Mouse (Mus musculus) hindbrain, embryonic 16.5 days (tissue): ENCODE results near the gene Rdh7. TPM values are rescaled to one million over a fixed set of nuclear protein-coding genes. Genes with fewer than 3 reads are reported as not detected.
"Not testable (repeated sequence)": the region's sequence is repeated elsewhere in the genome, so short reads cannot be mapped to it uniquely, and the experiment has no call there.

Experiments used
- ATAC-seq: fragments of 200-750 bp; cut with Nextera tagmentation; 2 replicates; pipeline ENCODE4 v1.8.0; 2017; ENCODE audit warnings: moderate TSS enrichment, moderate library complexity
- H3K27ac ChIP-seq: fragments of 300-500 bp; sonication (generic); 2 replicates; pipeline ENCODE4 v1.5.1; 2014; ENCODE audit warnings: low read depth, mild to moderate bottlenecking, control low read depth, low read length, moderate library complexity
- H3K27me3 ChIP-seq: fragments of 300-500 bp; sonication (generic); replicated peaks from 2 replicates; pipeline ENCODE4 v1.6.1; 2014; ENCODE audit warnings: low read length; ENCODE audit not compliant: control insufficient read depth, insufficient read depth
- H3K36me3 ChIP-seq: fragments of 300-500 bp; sonication (generic); 2 replicates; pipeline ENCODE4 v1.6.1; 2014; ENCODE audit warnings: mild to moderate bottlenecking, low read length, moderate library complexity, mixed read lengths; ENCODE audit not compliant: control insufficient read depth, insufficient read depth
- H3K4me1 ChIP-seq: fragments of 300-500 bp; sonication (generic); 2 replicates; pipeline ENCODE4 v1.6.1; 2014; ENCODE audit warnings: low read depth, low read length; ENCODE audit not compliant: control insufficient read depth, insufficient read depth
- H3K4me2 ChIP-seq: fragments of 300-500 bp; sonication (generic); 2 replicates; pipeline ENCODE4 v1.6.1; 2014; ENCODE audit warnings: mild to moderate bottlenecking, low read length, control low read depth, moderate library complexity
- H3K4me3 ChIP-seq: fragments of 300-500 bp; sonication (generic); 2 replicates; pipeline ENCODE4 v1.5.1; 2014; ENCODE audit warnings: mild to moderate bottlenecking, low read length, control low read depth, moderate library complexity
- H3K9ac ChIP-seq: fragments of 300-500 bp; sonication (generic); 2 replicates; pipeline ENCODE4 v1.6.1; 2014; ENCODE audit warnings: low read depth, mild to moderate bottlenecking, control low read depth, low read length, moderate library complexity
- H3K9me3 ChIP-seq: fragments of 300-500 bp; sonication (generic); 2 replicates; pipeline ENCODE4 v1.6.1; 2014; ENCODE audit warnings: mild to moderate bottlenecking, low read length, moderate library complexity; ENCODE audit not compliant: control insufficient read depth
- WGBS: fragments of 180-500 bp; shearing (Covaris S2); extraction: QIAGEN DNeasy Blood & Tissue Kit; methylation state at CpG from one replicate; pipeline ENCODE4 v1.1.7; 2014; 5-methylcytosine and 5-hydroxymethylcytosine counted together
- polyA plus RNA-seq: library from polyadenylated mRNA; unstranded; fragments of >200 nt; fragmentation: Nextera tagmentation; extraction: Ambion mirVana; gene quantifications from 2 replicates; pipeline ENCODE4 v1.2.1, GENCODE M21; 2015

The Rdh7 gene
- polyA plus RNA-seq, 1 experiment from 2014 or later: not detected

GRCm38 (mm10) chr10:127898218-127898617, 9.6 kb upstream of the Rdh7 start, which contains the start of gene Sdr9c7:
Gene Sdr9c7, plus strand, starts transcription at chr10:127898518.
- Histone ChIP-seq H3K27ac (no peak within 1 kb of the TSS), H3K36me3 (no peaks in the 10 kb centered on the region), H3K4me2 (no peak within 1 kb of the TSS), H3K9me3 (no peaks in the 10 kb centered on the region), H3K27me3 (no peaks in the 10 kb centered on the region), H3K4me1 (no peaks in the 10 kb centered on the region), H3K4me3 (no peak within 1 kb of the TSS), H3K9ac (no peak within 1 kb of the TSS)
- no peak for ATAC-seq
- 91% methylated on average over 2 of the region's 2 CpGs for WGBS

- H3K27me3 ChIP-seq: no peaks in the 10 kb centered on the region
- no peak overlapping the region for H3K9ac ChIP-seq
- 91% methylated on average over 3 of the region's 3 CpGs for WGBS
- H3K27ac ChIP-seq: no peak overlapping the region
- ATAC-seq: no peak
- no peak overlapping the region for H3K4me3 ChIP-seq
- no peak overlapping the region for H3K4me2 ChIP-seq
- H3K36me3 ChIP-seq: no peaks in the 10 kb centered on the region
- no peaks in the 10 kb centered on the region for H3K4me1 ChIP-seq
- no peaks in the 10 kb centered on the region for H3K9me3 ChIP-seq
Observed at GRCm38 (mm10) chr10:127897506-127897905, 8.9 kb upstream of the Rdh7 start.

- no peak for ATAC-seq
Observed at GRCm38 (mm10) chr10:127896705-127897104, 8.1 kb upstream of the Rdh7 start.

GRCm38 (mm10) chr10:127893163-127894022, 4.8 kb upstream of the Rdh7 start:
- H3K4me3 ChIP-seq, H3K27ac ChIP-seq, ATAC-seq, H3K27me3 ChIP-seq, H3K4me1 ChIP-seq, H3K36me3 ChIP-seq, H3K9ac ChIP-seq, H3K4me2 ChIP-seq, H3K9me3 ChIP-seq: not testable (repeated sequence)
- WGBS: 69% methylated on average over 5 of the region's 5 CpGs

More at GRCm38 (mm10) chr10:127896705-127897104, 8.1 kb upstream of the Rdh7 start:
- Histone ChIP-seq H3K27me3 (no peaks in the 10 kb centered on the region), H3K9ac (no peak overlapping the region), H3K4me3 (no peak overlapping the region), H3K9me3 (no peaks in the 10 kb centered on the region), H3K27ac (no peak overlapping the region), H3K36me3 (no peaks in the 10 kb centered on the region), H3K4me2 (no peak overlapping the region), H3K4me1 (no peaks in the 10 kb centered on the region)
- 76% methylated on average over 5 of the region's 5 CpGs for WGBS

GRCm38 (mm10) chr10:127891481-127891880, 2.9 kb upstream of the Rdh7 start:
- 83% methylated on average over 1 of the region's 1 CpGs for WGBS
- no peak for ATAC-seq
- H3K4me2 ChIP-seq: no peak overlapping the region
- H3K27me3 ChIP-seq: no peaks in the 10 kb centered on the region
- H3K4me1 ChIP-seq: no peaks in the 10 kb centered on the region; the same call in 1 of the 2 replicates
- H3K27ac ChIP-seq: no peak overlapping the region
- no peaks in the 10 kb centered on the region for H3K36me3 ChIP-seq
- no peaks in the 10 kb centered on the region for H3K9me3 ChIP-seq
- H3K4me3 ChIP-seq: no peak overlapping the region
- no peak overlapping the region for H3K9ac ChIP-seq

GRCm38 (mm10) chr10:127886971-127887370, 1.6 kb downstream of the Rdh7 start:
- no peak for ATAC-seq
- H3K9ac ChIP-seq: no peak overlapping the region
- no peaks in the 10 kb centered on the region; the same call in 1 of the 2 replicates for H3K4me1 ChIP-seq
- no peak overlapping the region for H3K27ac ChIP-seq
- no peak overlapping the region for H3K4me2 ChIP-seq
- no peaks in the 10 kb centered on the region for H3K36me3 ChIP-seq
- H3K9me3 ChIP-seq: no peaks in the 10 kb centered on the region
- H3K4me3 ChIP-seq: no peak overlapping the region
- WGBS: 82% methylated on average over 4 of the region's 4 CpGs
- H3K27me3 ChIP-seq: no peaks in the 10 kb centered on the region

GRCm38 (mm10) chr10:127886551-127886950, 2.1 kb downstream of the Rdh7 start:
- Histone ChIP-seq H3K36me3 (no peaks in the 10 kb centered on the region), H3K4me3 (no peak overlapping the region), H3K9me3 (no peaks in the 10 kb centered on the region), H3K4me1 (no peaks in the 10 kb centered on the region; the same call in 1 of the 2 replicates), H3K27ac (no peak overlapping the region), H3K9ac (no peak overlapping the region), H3K27me3 (no peaks in the 10 kb centered on the region), H3K4me2 (no peak overlapping the region)
- no peak for ATAC-seq
- WGBS: 66% methylated on average over 1 of the region's 1 CpGs

- Histone ChIP-seq H3K4me1 (no peaks in the 10 kb centered on the region), H3K4me3 (no peak overlapping the region), H3K36me3 (no peaks in the 10 kb centered on the region), H3K9ac (no peak overlapping the region), H3K9me3 (no peaks in the 10 kb centered on the region), H3K27ac (no peak overlapping the region), H3K4me2 (no peak overlapping the region), H3K27me3 (no peaks in the 10 kb centered on the region)
- no peak for ATAC-seq
- WGBS: 78% methylated on average over 4 of the region's 4 CpGs
Observed at GRCm38 (mm10) chr10:127881041-127881440, 7.6 kb downstream of the Rdh7 start.

- ATAC-seq: no peak
- Histone ChIP-seq H3K36me3 (no peaks in the 10 kb centered on the region), H3K27ac (no peak overlapping the region), H3K9ac (no peak overlapping the region), H3K9me3 (no peaks in the 10 kb centered on the region), H3K4me3 (no peak overlapping the region), H3K27me3 (no peaks in the 10 kb centered on the region), H3K4me2 (no peak overlapping the region), H3K4me1 (no peaks in the 10 kb centered on the region)
- 83% methylated on average over 3 of the region's 3 CpGs for WGBS
Observed at GRCm38 (mm10) chr10:127879155-127879688, 9.4 kb downstream of the Rdh7 start.
